Mouse (Mus musculus) retina, postnatal 1 day (tissue): Measurements from ENCODE around the gene Tmem209.

Experiments used
- DNase-seq: peaks from one replicate; pipeline ENCODE4 v3.0.0-alpha.2; 2012

Gene Tmem209

GRCm38 (mm10) chr6:30460750-30461446 is 48.7 kb downstream of the Tmem209 start:
- DNase-seq: peak; percentile 92

GRCm38 (mm10) chr6:30459811-30460749 is 49.5 kb downstream of the Tmem209 start:
- peak; percentile 89 for DNase-seq

- DNase-seq: no peak
Observed at GRCm38 (mm10) chr6:30459056-30459747, 50.4 kb downstream of the Tmem209 start.

- DNase-seq: no peak
Observed at GRCm38 (mm10) chr6:30458626-30459025, 51.0 kb downstream of the Tmem209 start.

DNA sequence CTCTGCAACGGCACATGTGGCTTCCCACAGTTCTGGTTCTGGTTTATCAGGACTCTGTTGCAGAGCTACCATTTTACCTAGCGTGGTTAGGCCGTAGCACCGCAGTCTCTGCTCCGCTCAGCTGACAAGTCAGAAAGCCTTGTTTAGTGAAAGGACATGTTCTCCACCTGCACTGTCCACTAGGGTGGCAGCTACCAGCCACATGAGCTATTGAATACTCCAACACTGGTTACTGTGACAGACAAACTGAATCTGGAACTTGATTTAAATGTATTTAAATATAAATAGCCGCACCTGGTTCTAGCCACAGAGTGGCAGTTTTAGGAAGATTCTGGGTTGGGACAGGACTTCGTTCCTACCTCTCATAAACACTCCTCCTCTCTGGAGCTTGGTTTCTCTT is 52.6 kb downstream of the Tmem209 start:
- DNase-seq: no peak

- no peak for DNase-seq
Observed at GRCm38 (mm10) chr6:30439576-30439975, 70.0 kb downstream of the Tmem209 start.

DNA sequence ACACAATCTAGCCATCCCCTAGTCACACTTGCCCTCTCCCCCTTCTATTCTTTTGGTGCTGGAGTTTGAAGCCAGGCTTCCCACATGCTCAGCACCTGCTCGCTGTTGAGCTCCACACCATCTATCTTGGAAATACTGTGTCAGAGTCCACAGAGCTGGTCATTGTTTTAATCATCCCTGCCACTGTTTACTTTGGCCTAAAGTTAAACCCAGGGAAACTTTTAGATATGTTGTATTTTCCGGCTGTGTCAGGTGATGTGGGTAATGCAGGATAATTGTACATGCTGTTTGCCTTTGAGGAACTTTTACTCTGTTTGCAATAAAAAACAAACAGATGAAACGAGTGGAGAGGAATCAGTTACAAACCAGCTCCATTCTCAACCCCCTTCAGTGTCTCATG is 72.5 kb downstream of the Tmem209 start:
- no peak for DNase-seq

DNA sequence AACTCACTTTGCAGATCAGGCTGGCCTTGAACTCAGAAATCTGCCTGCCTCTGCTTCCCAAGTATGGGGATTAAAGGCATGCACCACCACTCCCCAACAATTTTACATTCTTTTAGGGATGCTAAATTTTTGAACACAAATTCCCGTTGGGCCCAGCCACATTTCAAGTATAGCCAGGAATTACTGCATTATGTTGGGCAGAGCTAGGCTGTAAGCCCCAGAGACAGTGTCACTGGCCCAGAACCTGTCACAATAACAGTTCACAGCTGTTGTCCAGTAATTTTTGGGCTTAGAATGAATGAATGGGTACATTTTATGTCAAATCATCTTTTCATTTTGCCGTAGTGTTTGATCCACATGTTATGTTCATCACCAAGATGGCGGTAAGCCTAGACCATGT is 73.1 kb downstream of the Tmem209 start:
- DNase-seq: no peak

- DNase-seq: no peak
Observed at GRCm38 (mm10) chr6:30432461-30433192, 77.0 kb downstream of the Tmem209 start.
